ENCODE assay signal across 21 mouse cellular contexts in the genomic region with DNA sequence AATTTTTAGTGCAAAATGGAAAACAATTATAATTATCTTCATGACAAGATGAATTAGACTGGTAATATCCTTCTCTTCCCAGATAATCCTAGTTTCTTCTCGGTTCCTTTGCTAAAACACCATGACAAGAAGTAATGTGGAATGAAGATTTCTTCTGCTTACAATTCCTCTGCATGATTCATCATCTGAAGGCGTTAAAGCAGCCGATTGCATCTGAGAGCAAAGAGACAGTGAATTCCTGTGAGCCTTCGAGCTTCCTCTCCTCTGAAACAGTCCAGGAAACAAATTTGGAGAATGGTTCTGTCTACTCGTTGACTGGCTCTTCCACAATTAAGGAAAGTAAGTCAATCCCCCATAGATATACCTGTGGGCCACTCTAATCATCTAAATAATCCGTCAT.
DNase-seq lines count a peak whose midpoint lies in the region; ATAC-seq and TF ChIP-seq lines count a peak whose summit lies in the region.
"Had no signal": no experiment of that assay in that cellular context is flagged by ENCODE, and none has a peak within 500 bp of the region (broad histone marks: within the 10 kb centered on the region; RNA-seq: fewer than 3 reads in every experiment).

No protein-coding gene starts in this region.

- POLR2A ChIA-PET in Patski (lab: Charles Lee): no interaction called here

- no peaks in the 10 kb centered on the region for H3K36me3 ChIP-seq in myocyte (ENCODE audit: control insufficient read depth, insufficient read depth)
- H3K36me3 ChIP-seq in midbrain, postnatal 0 days (ENCODE audit: insufficient read depth, low read length): no peaks in the 10 kb centered on the region
- H3K36me3 ChIP-seq in forebrain, embryonic 15.5 days: no peaks in the 10 kb centered on the region
- H3K36me3 ChIP-seq: embryonic facial prominence, embryonic 10.5 days; embryonic facial prominence, embryonic 12.5 days had no signal

- no peak overlapping the region for H3K9ac ChIP-seq in midbrain, postnatal 0 days (replicated peaks; ENCODE audit: low read length, poor library complexity, severe bottlenecking)
- no peak overlapping the region for H3K9ac ChIP-seq in forebrain, embryonic 15.5 days (replicated peaks)
- H3K9ac ChIP-seq: embryonic facial prominence, embryonic 12.5 days; forebrain, embryonic 13.5 days had no signal

- no peak for TF ChIP-seq CTCF in Patski (IDR thresholded peaks at IDR 0.05)
- no peak for TF ChIP-seq CTCF in midbrain, postnatal 0 days (IDR thresholded peaks at IDR 0.05)

- ATAC-seq in frontal cortex, adult (ENCODE audit: low TSS enrichment): peak; percentile 99
- ATAC-seq in Patski: peak; percentile 84
- ATAC-seq in midbrain, postnatal 0 days (ENCODE audit: low FRiP score): no peak
- no peak for ATAC-seq in forebrain, embryonic 15.5 days (replicated peaks)
- ATAC-seq: activated CD4-positive, CD25-positive, alpha-beta regulatory T cell, adult 4 months; forebrain, embryonic 13.5 days; forebrain, embryonic 16.5 days had no signal

- in situ Hi-C loops in Patski (cut with MboI; ENCODE audit: low pct_unique_long_range_greater_than_20kb): no loop called here

- TF ChIP-seq POLR2A in myocyte (IDR thresholded peaks at IDR 0.05; ENCODE audit: insufficient read length, low read depth): no peak

- WGBS in midbrain, postnatal 0 days: 88% methylated on average over 6 of the region's 6 CpGs
- 87% methylated on average over 6 of the region's 6 CpGs for WGBS in forebrain, embryonic 15.5 days

- H3K4me3 ChIP-seq in myocyte: peak overlapping the region; percentile 18
- H3K4me3 ChIP-seq in midbrain, postnatal 0 days (ENCODE audit: low read depth, low read length): no peak overlapping the region
- H3K4me3 ChIP-seq in forebrain, embryonic 15.5 days: no peak overlapping the region
- H3K4me3 ChIP-seq: embryonic facial prominence, embryonic 10.5 days; embryonic facial prominence, embryonic 12.5 days; forebrain, embryonic 13.5 days had no signal

- H3ac ChIP-seq in myocyte (ENCODE audit: control insufficient read depth, insufficient read length): no peak overlapping the region

- H3K27me3 ChIP-seq in Patski (no peaks in the 10 kb centered on the region), myocyte (ENCODE audit: control insufficient read depth, insufficient read depth, insufficient read length) (no peaks in the 10 kb centered on the region)
- no peaks in the 10 kb centered on the region for H3K27me3 ChIP-seq in midbrain, postnatal 0 days (ENCODE audit: insufficient read depth, low read length)
- H3K27me3 ChIP-seq in forebrain, embryonic 15.5 days: no peaks in the 10 kb centered on the region
- H3K27me3 ChIP-seq: embryonic facial prominence, embryonic 12.5 days; forebrain, embryonic 13.5 days had no signal

- no peaks in the 10 kb centered on the region for H3K4me1 ChIP-seq in midbrain, postnatal 0 days (ENCODE audit: insufficient read depth, low read length)
- H3K4me1 ChIP-seq in forebrain, embryonic 15.5 days: no peaks in the 10 kb centered on the region
- H3K4me1 ChIP-seq: embryonic facial prominence, embryonic 10.5 days; embryonic facial prominence, embryonic 12.5 days had no signal

- H3K79me2 ChIP-seq in myocyte (ENCODE audit: control insufficient read depth, insufficient read depth): no peaks in the 10 kb centered on the region

- H3K27ac ChIP-seq in midbrain, postnatal 0 days (ENCODE audit: low read depth, low read length): no peak overlapping the region
- no peak overlapping the region for H3K27ac ChIP-seq in forebrain, embryonic 15.5 days (replicated peaks)
- H3K27ac ChIP-seq: embryonic facial prominence, embryonic 10.5 days; embryonic facial prominence, embryonic 12.5 days; forebrain, embryonic 13.5 days had no signal

- CTCF ChIA-PET in Patski (lab: Charles Lee): interaction anchor here (1.6 kb wide), 1 partner anchor 10 kb away, joined by 7 read pairs; no protein-coding TSS in a partner anchor

- no peaks in the 10 kb centered on the region for H3K9me3 ChIP-seq in midbrain, postnatal 0 days (ENCODE audit: low read length)
- H3K9me3 ChIP-seq in forebrain, embryonic 15.5 days: no peaks in the 10 kb centered on the region
- H3K9me3 ChIP-seq: embryonic facial prominence, embryonic 10.5 days; embryonic facial prominence, embryonic 12.5 days; forebrain, embryonic 13.5 days had no signal

- DNase-seq in frontal cortex, postnatal 36 days (ENCODE audit: low spot score in 2 of 2): no peak
- DNase-seq in Patski (ENCODE audit: low read depth, low spot score): no peak
- DNase-seq in T-cell, adult 2 months (ENCODE audit: low spot score): no peak
- no peak for DNase-seq in midbrain, postnatal 0 days (ENCODE audit: low spot score)
- DNase-seq: adrenal gland, adult 8-10 months; adrenal gland, postnatal 14 days; adrenal gland, postnatal 36 days; cerebellum, adult 11 months; cerebellum, adult 18-20 months; cerebellum, adult 8-10 months; cerebellum, adult 9-11 months; cerebellum, postnatal 14 days; cerebellum, postnatal 36 days had no signal

- peak overlapping the region; percentile 74 for H3K4me2 ChIP-seq in myocyte (ENCODE audit: low read depth)
- H3K4me2 ChIP-seq in midbrain, postnatal 0 days (ENCODE audit: low read depth, low read length, poor library complexity, severe bottlenecking): no peak overlapping the region
- H3K4me2 ChIP-seq in forebrain, embryonic 15.5 days (replicated peaks): no peak overlapping the region
- H3K4me2 ChIP-seq: embryonic facial prominence, embryonic 12.5 days; forebrain, embryonic 13.5 days had no signal

TF ChIP-seq in myocyte, 11 proteins besides CTCF, POLR2A, EP300 and RAD21:
- TF ChIP-seq CEBPB (IDR thresholded peaks at IDR 0.05; ENCODE audit: insufficient read depth, poor library complexity, severe bottlenecking) (peak; percentile 89), TCF3 (IDR thresholded peaks at IDR 0.05; ENCODE audit: insufficient read length, low read depth) (no peak)

Comparison
In these comparisons a context has a peak if more than half of its experiments do, and no peak if none do; other contexts are left out.
1. ATAC-seq: peak in frontal cortex, adult (single experiment) and Patski (single experiment); none in midbrain, postnatal 0 days (single experiment) and forebrain, embryonic 15.5 days (single experiment).